Mouse (Mus musculus) ovary, adult 18-20 months (tissue): ENCODE measurements around the gene Spp2.
A peak's percentile ranks its signal among the peaks of the same experiment; 100 is the strongest.

Experiments used
- DNase-seq: peaks from one replicate; pipeline ENCODE4 v3.0.0; 2022; ENCODE audit warnings: low spot score, mixed read lengths

The Spp2 gene

DNA sequence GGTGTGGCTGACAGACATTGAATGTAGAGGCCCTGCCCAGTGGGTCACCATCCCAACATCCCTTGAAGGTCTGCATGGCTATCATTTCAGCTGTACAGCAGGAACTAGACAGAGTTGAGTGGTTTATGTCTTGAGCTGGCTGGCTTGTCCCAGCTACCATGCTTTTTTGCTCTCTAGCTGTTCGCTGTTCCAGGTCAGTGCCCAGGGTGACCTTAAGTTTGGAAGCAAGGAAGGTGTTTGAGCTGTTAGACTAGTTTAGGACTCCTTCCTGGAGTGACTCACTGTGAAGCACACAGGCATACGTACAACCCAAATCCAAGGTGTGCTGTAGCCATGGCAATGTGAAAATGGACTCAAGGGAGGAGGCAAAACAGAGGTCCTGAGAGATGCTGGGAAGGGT is 61.6 kb downstream of the Spp2 start:
- DNase-seq = no peak

DNA sequence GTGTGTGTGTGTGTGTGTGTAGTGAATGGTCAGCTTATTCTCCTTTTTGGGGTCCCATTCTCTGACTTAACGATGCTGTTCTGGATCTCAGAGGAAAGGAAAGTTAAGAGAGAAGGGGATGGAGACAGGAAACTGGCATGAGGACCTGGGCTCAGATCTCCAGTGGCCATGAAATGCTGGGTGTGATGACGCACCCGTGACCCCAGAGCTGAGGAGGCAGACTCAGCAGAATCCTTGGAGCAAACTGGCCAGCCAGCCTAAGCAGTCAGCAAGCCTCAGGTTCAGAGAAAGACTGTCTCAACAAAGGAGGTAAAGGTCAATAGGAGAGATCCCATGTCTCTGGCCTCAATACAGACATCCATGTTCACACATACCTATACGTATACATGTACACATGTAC is 63.0 kb downstream of the Spp2 start:
- no peak for DNase-seq

GRCm38 (mm10) chr1:88472258-88472657 is 65.5 kb downstream of the Spp2 start:
- no peak for DNase-seq

- no peak for DNase-seq
Observed at GRCm38 (mm10) chr1:88473899-88474298, 67.1 kb downstream of the Spp2 start.

GRCm38 (mm10) chr1:88474598-88474997 is 67.8 kb downstream of the Spp2 start:
- peak; percentile 18 for DNase-seq

GRCm38 (mm10) chr1:88475502-88475953 is 68.8 kb downstream of the Spp2 start:
- DNase-seq = peak; percentile 15
